Mouse (Mus musculus) thymus, adult 2 months (tissue): ENCODE data around the gene Cryba4.

Experiments
- CTCF ChIP-seq: fragments of 200-500 bp; IDR thresholded peaks from 2 replicates; pipeline ENCODE4 v1.5.1; 2012; ENCODE audit warnings: mild to moderate bottlenecking, control low read depth, low read length, moderate library complexity, borderline replicate concordance; ENCODE audit not compliant: control insufficient read depth, poor library complexity, insufficient read depth; ENCODE audit errors: extremely low read depth
- POLR2A ChIP-seq: fragments of 200-500 bp; IDR thresholded peaks from 2 replicates; pipeline ENCODE4 v1.6.1; 2012; ENCODE audit warnings: mild to moderate bottlenecking, low read length, control low read depth, moderate library complexity; ENCODE audit not compliant: control insufficient read depth, poor library complexity, insufficient read depth; ENCODE audit errors: extremely low read depth

DNA sequence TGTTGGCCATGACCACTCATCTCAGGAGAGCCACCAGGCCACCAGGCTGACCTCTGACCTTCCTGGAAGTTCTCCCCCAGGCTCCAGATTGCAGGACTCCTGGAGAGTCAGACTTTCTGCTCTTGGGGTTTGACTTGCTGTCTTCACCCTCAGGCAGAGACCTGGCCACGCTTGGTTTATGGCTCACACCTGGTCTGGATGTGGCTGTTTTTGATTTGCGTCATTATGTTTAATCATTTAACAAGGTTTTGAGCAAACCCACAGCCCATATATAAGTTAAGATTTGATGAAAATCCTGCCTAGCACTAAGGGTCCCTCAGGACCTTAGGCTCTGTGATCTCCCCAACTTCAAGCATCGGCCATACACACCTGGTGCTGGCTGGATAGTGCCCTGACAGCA is 5.6 kb upstream of the Cryba4 start:
- no peak for TF ChIP-seq CTCF
- no peak for TF ChIP-seq POLR2A
